Mouse (Mus musculus) lung, postnatal 0 days (tissue): ENCODE data around the gene Trpc4ap.

Experiments
- CTCF ChIP-seq: IDR thresholded peaks from 2 replicates; pipeline ENCODE4 v1.5.1; 2016; ENCODE audit warnings: antibody characterized with exemption, mild to moderate bottlenecking
- EP300 ChIP-seq: IDR thresholded peaks from 2 replicates; pipeline ENCODE4 v1.6.1; 2016; ENCODE audit warnings: antibody characterized with exemption, mild to moderate bottlenecking, control low read depth

DNA sequence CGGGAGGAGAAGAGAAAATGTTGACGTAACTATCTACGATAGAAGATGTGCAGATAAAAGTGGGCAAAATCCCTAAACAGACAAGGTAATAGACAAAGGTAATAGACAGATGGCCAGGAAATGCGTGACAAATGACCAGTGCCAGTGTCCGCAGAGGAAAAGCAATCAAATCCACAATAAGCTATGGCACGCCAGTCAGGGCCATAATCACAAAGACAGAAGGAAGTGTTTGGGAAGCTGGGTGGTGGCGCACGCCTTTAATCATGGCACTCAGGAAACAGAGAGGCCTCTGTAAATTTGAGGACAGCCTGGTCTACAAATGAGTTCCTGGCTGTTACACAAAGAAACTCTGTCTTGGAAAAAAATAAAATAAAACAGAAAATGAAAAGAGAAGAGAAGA, 11.0 kb downstream of the Trpc4ap start:
- no peak for TF ChIP-seq CTCF
- TF ChIP-seq EP300: 0 out of 2 replicates have a peak, but pooled peaks have one; percentile 29
